Mouse (Mus musculus) bone marrow macrophage, adult 2 months (primary cell): ENCODE results near the gene Pold1.

ENCODE experiments used
- CTCF ChIP-seq: IDR thresholded peaks from 2 replicates; pipeline ENCODE4 v1.5.1; 2012; ENCODE audit warnings: low read depth, mild to moderate bottlenecking, low read length, moderate library complexity
- POLR2A ChIP-seq: IDR thresholded peaks from 2 replicates; pipeline ENCODE4 v1.6.1; 2012; ENCODE audit warnings: mild to moderate bottlenecking, low read depth, low read length, borderline replicate concordance

DNA sequence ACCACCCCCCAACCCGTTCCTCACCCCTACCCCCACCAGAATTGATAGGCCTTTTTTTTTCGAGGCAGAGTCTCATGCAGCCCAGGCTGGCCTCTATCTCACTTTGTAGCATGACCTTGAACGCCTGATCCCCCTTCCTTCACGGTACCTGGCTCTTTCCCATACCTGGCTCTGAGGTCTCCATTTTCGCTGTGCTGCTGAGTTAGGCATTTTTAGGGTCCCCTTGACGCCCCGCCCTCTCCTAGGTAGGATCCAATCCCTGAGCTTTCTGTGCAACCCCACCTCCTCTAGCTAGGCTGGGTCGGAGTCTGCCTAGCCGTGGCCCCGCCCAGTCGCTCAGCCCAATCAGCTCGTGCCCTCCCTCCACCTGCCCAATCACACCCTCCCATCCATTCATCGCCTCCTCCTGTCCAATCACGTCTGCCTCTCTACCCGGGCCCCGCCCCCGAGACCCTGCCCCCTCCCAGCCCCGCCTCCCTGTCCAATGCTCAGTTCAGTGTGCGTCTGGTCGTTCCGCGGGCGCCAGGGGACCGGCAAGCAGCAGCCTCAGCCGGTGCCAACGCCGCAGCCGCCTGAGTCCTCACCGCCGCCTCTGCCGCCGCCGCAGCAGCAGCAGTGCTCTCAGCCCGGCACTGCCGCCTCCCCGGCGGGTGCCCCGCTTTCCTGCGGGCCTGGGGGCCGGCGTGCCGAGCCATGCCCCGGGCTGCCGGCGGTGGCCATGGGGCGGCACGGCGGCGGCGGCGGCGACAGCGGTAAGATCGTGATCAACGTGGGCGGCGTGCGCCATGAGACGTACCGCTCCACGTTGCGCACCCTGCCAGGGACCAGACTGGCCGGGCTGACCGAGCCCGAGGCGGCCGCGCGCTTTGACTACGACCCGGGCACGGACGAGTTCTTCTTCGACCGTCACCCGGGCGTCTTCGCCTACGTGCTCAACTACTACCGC is 42.0 kb upstream of the Pold1 start, which contains the start of gene Kcnc3:
- no peak for TF ChIP-seq CTCF
- no peak for TF ChIP-seq POLR2A
